Mouse (Mus musculus) stomach, embryonic 16.5 days (tissue): Measurements from ENCODE around the gene Pigw. TPM values are rescaled to one million over a fixed set of nuclear protein-coding genes. Genes with fewer than 3 reads are reported as not detected.

Experiments used
- ATAC-seq: fragments of 200-750 bp; cut with Nextera tagmentation; 2 replicates; pipeline ENCODE4 v1.8.0; 2017; ENCODE audit warnings: moderate number of reproducible peaks, moderate TSS enrichment; ENCODE audit not compliant: insufficient read depth, low FRiP score
- H3K27ac ChIP-seq: fragments of 300-500 bp; sonication (generic); 2 replicates; pipeline ENCODE4 v1.5.1; 2014; ENCODE audit warnings: low read length
- H3K27me3 ChIP-seq: fragments of 300-500 bp; sonication (generic); 2 replicates; pipeline ENCODE4 v1.6.1; 2014; ENCODE audit warnings: low read length, control low read depth, mixed read lengths; ENCODE audit not compliant: control insufficient read depth, insufficient read depth
- H3K36me3 ChIP-seq: fragments of 300-500 bp; sonication (generic); 2 replicates; pipeline ENCODE4 v1.6.1; 2014; ENCODE audit warnings: low read length; ENCODE audit not compliant: control insufficient read depth, insufficient read depth
- H3K4me1 ChIP-seq: fragments of 300-500 bp; sonication (generic); 2 replicates; pipeline ENCODE4 v1.6.1; 2014; ENCODE audit warnings: low read length, control low read depth, mixed read lengths; ENCODE audit not compliant: control insufficient read depth, insufficient read depth
- H3K4me2 ChIP-seq: fragments of 300-500 bp; sonication (generic); 2 replicates; pipeline ENCODE4 v1.6.1; 2014; ENCODE audit warnings: low read depth, low read length, mixed read lengths
- H3K4me3 ChIP-seq: fragments of 300-500 bp; sonication (generic); replicated peaks from 2 replicates; pipeline ENCODE4 v1.5.1; 2014; ENCODE audit warnings: mild to moderate bottlenecking, low read length
- H3K9ac ChIP-seq: fragments of 300-500 bp; sonication (generic); 2 replicates; pipeline ENCODE4 v1.6.1; 2014; ENCODE audit warnings: low read length
- H3K9me3 ChIP-seq: fragments of 300-500 bp; sonication (generic); replicated peaks from 2 replicates; pipeline ENCODE4 v1.6.1; 2016; ENCODE audit warnings: low read length, control low read depth; ENCODE audit not compliant: control insufficient read depth
- WGBS: fragments of 180-500 bp; shearing (Covaris S2); extraction: QIAGEN DNeasy Blood & Tissue Kit; methylation state at CpG from one replicate; pipeline ENCODE4 v1.1.7; 2014; 5-methylcytosine and 5-hydroxymethylcytosine counted together
- polyA plus RNA-seq: library from polyadenylated mRNA; unstranded; fragments of >200 nt; fragmentation: Nextera tagmentation; extraction: Ambion mirVana; gene quantifications from 2 replicates; pipeline ENCODE4 v1.2.1, GENCODE M21; 2015

Pigw gene
- polyA plus RNA-seq, 1 experiment from 2014 or later = 3.1 TPM

DNA sequence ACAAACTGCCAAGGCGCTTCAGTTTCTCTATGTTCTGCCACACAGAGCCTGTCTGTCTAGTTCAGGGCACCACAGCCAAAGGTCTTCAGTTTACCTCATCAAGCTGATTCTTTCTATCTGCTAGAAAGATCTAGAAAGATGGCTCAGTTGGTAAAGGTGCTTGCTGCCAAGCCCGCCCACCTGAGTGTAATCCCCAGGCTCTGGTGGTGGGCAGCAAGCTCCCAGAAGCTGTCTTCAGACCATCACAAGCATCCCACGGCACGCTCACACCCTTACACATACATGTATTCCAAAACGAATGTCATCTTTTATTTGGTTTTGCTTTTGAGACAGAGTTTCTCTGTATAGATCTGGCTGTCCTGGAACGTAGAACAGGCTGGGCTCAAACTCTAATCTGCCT is 28.4 kb upstream of the Pigw start:
- no peak for ATAC-seq
- Histone ChIP-seq H3K4me1 (no peaks in the 10 kb centered on the region), H3K4me2 (no peak overlapping the region), H3K9me3 (no peaks in the 10 kb centered on the region), H3K4me3 (no peak overlapping the region), H3K27me3 (no peaks in the 10 kb centered on the region), H3K36me3 (peaks cover 6% of the 10 kb centered on the region; the same call in 1 of the 2 replicates), H3K9ac (no peak overlapping the region), H3K27ac (no peak overlapping the region)
- WGBS = 93% methylated on average over 6 of the region's 6 CpGs

GRCm38 (mm10) chr11:84907081-84907480 is 27.0 kb upstream of the Pigw start:
- no peak overlapping the region for H3K27ac ChIP-seq
- H3K4me3 ChIP-seq = no peak overlapping the region
- H3K9ac ChIP-seq = no peak overlapping the region
- no peak for ATAC-seq
- no peak overlapping the region for H3K4me2 ChIP-seq
- H3K4me1 ChIP-seq = no peaks in the 10 kb centered on the region
- H3K27me3 ChIP-seq = no peaks in the 10 kb centered on the region
- no peaks in the 10 kb centered on the region for H3K9me3 ChIP-seq
- 69% methylated on average over 3 of the region's 3 CpGs for WGBS
- peaks cover 6% of the 10 kb centered on the region; the same call in 1 of the 2 replicates for H3K36me3 ChIP-seq

DNA sequence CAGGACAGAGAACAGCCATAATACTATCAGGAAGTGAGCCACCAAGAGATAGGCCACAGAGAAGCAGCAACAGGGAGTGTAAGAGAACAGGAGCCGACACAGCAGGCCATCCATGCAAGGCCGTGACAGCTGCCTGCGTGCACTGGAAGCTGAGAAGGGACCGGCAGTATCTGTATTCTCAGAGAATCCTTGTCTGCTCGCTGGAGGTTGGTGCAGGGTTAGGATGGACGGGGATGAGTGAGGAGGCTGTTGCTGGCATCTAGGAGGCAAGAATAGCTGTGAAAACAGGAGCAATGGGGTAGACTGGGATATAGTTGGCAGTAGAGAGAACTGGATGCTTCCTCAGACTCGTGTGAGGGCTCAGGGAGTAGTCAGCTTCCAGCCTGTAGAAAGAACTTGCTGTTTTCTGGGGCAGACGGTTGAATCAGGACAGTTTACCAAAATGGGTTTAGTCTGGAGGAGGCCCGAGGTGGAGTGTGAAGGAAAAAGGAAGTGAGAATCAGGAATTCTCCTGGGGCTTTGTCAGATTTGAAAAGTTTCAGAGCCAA is 24.6 kb upstream of the Pigw start:
- ATAC-seq = no peak
- Histone ChIP-seq H3K9ac (no peak overlapping the region), H3K4me1 (no peaks in the 10 kb centered on the region), H3K36me3 (peaks cover 12% of the 10 kb centered on the region; the same call in 1 of the 2 replicates), H3K4me3 (no peak overlapping the region), H3K27me3 (no peaks in the 10 kb centered on the region), H3K4me2 (no peak overlapping the region), H3K9me3 (no peaks in the 10 kb centered on the region), H3K27ac (no peak overlapping the region)
- 86% methylated on average over 9 of the region's 9 CpGs for WGBS

- H3K27ac ChIP-seq = no peak overlapping the region
- H3K9ac ChIP-seq = no peak overlapping the region
- H3K4me2 ChIP-seq = no peak overlapping the region
- no peak overlapping the region for H3K4me3 ChIP-seq
- WGBS = 85% methylated on average over 15 of the region's 15 CpGs
- H3K9me3 ChIP-seq = no peaks in the 10 kb centered on the region
- ATAC-seq = no peak
- no peaks in the 10 kb centered on the region for H3K4me1 ChIP-seq
- peaks cover 15% of the 10 kb centered on the region for H3K36me3 ChIP-seq
- H3K27me3 ChIP-seq = no peaks in the 10 kb centered on the region
Observed at GRCm38 (mm10) chr11:84893113-84893512, 13.0 kb upstream of the Pigw start.

DNA sequence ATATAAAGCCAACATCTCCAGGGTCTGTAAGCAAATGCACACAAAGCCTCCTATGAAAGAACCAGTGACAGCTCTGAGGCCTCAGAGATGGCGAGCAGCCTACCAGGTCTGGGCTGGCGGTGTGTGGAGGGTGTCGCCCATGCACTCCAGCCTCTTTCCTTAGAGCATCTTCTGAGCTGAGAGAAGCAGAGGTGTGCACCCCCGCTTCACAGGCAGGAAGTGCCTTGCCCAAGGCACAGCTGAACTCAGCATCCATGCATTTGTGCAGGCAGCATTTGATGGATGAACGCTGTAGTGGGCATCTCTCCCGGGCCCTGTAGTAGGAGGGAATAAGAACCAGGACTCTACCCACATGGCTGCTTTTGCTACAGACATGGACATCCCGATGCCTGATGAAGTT is 11.6 kb upstream of the Pigw start:
- no peaks in the 10 kb centered on the region for H3K4me1 ChIP-seq
- H3K4me3 ChIP-seq = no peak overlapping the region
- H3K4me2 ChIP-seq = no peak overlapping the region
- no peaks in the 10 kb centered on the region for H3K9me3 ChIP-seq
- no peak overlapping the region for H3K9ac ChIP-seq
- no peak for ATAC-seq
- H3K27ac ChIP-seq = no peak overlapping the region
- H3K36me3 ChIP-seq = peaks cover 15% of the 10 kb centered on the region
- no peaks in the 10 kb centered on the region for H3K27me3 ChIP-seq
- 91% methylated on average over 7 of the region's 7 CpGs for WGBS

DNA sequence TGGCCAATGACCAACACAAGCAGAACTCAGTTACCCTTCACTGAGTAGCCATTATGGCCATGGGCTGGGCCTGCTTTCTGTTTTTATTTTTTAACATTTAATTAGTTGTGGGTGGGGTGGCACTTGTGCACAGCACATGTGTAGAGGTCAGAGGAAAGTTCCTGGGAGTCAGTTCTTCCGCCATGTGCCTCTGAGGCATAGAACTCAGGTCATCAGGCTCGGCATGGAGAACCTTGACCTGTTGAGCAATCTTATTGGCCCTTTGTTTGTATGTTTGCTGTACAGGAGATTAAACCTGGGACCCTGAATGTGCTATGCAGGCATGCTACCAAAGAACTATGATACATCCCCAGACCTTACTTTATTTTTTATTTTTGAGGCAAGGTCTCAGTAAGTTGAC is 9.4 kb upstream of the Pigw start:
- Histone ChIP-seq H3K4me1 (no peaks in the 10 kb centered on the region), H3K27me3 (no peaks in the 10 kb centered on the region), H3K27ac (no peak overlapping the region), H3K4me3 (no peak overlapping the region), H3K36me3 (peaks cover 12% of the 10 kb centered on the region), H3K4me2 (no peak overlapping the region), H3K9ac (no peak overlapping the region), H3K9me3 (no peaks in the 10 kb centered on the region)
- ATAC-seq = no peak
- 86% methylated on average over 2 of the region's 2 CpGs for whole genome bisulfite sequencing

DNA sequence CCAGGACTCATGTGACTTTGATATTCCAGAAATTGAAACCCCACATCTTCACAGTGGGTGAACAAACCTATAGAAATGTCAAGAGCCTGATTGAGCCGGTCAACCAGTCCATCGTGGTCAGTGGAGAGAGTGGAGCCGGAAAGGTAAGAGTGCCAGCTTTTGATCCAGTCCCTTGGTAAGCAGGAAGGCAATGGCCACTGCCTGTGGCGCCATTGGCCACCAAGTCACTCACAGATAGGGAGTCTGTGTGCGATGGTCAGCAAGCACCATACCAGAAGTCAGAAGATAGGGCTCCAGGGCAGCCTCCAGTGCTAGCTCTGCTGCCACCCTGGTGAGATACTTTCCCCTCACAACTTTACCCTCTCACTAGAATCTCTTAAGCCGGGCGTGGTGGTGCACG is 7.9 kb upstream of the Pigw start:
- ATAC-seq = no peak
- peaks cover 12% of the 10 kb centered on the region for H3K36me3 ChIP-seq
- no peak overlapping the region for H3K27ac ChIP-seq
- no peak overlapping the region for H3K4me3 ChIP-seq
- no peaks in the 10 kb centered on the region for H3K4me1 ChIP-seq
- no peaks in the 10 kb centered on the region for H3K27me3 ChIP-seq
- 96% methylated on average over 8 of the region's 8 CpGs for WGBS
- H3K9me3 ChIP-seq = no peaks in the 10 kb centered on the region
- no peak overlapping the region for H3K4me2 ChIP-seq
- H3K9ac ChIP-seq = no peak overlapping the region

- H3K36me3 ChIP-seq = peaks cover 12% of the 10 kb centered on the region
- ATAC-seq = no peak
- no peak overlapping the region for H3K4me2 ChIP-seq
Observed at GRCm38 (mm10) chr11:84886767-84887511, 6.9 kb upstream of the Pigw start.

GRCm38 (mm10) chr11:84886236-84886635 is 6.2 kb upstream of the Pigw start:
- H3K27me3 ChIP-seq = no peaks in the 10 kb centered on the region
- peaks cover 12% of the 10 kb centered on the region for H3K36me3 ChIP-seq
- 85% methylated on average over 5 of the region's 5 CpGs for WGBS
- H3K9ac ChIP-seq = no peak overlapping the region
- no peak for ATAC-seq
- no peak overlapping the region for H3K4me3 ChIP-seq
- H3K9me3 ChIP-seq = no peaks in the 10 kb centered on the region
- H3K27ac ChIP-seq = no peak overlapping the region
- H3K4me2 ChIP-seq = no peak overlapping the region
- H3K4me1 ChIP-seq = 0 out of 2 replicates have a peak, but pooled peaks cover 2% of the 10 kb centered on the region

More at GRCm38 (mm10) chr11:84886767-84887511, 6.9 kb upstream of the Pigw start:
- no peak overlapping the region for H3K4me3 ChIP-seq
- no peaks in the 10 kb centered on the region for H3K9me3 ChIP-seq
- H3K9ac ChIP-seq = no peak overlapping the region
- WGBS = 83% methylated on average over 11 of the region's 11 CpGs
- H3K27ac ChIP-seq = no peak overlapping the region
- H3K4me1 ChIP-seq = no peaks in the 10 kb centered on the region
- H3K27me3 ChIP-seq = no peaks in the 10 kb centered on the region
